In the genomic region with DNA sequence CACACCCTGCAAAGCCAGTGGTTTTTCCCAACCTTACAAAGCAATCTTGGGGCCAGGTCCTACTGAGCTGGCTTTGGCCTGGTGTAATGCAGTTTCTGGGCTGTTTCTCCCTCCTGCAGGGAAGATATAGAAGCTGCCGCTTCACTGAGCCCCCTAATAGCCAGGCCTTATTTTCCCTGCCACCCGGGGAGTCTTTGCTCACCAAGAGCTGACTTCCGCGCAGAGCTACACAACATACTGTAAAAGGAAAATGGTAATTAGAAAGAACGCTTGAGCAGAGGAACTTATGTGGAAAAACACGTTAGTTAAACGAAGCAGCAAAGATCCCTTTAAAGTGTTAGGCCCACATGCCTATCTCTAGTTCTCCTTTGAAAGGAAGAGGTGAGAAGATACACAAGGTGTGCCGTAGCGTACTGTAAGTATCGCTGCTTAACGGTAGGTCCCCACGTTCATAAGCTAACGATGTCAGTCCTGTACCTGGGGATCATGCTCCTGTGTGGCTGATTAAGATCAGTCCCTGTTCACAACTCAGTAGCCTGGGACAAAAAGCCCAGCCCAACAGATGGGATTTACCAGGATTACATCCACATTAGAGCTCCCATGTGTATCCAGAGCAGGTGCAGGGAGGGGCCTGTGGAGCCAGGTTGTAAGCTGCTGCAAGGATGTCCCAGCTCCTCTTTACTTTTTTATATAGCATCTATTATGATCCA, we compare ENCODE assay signal across 23 mouse cellular contexts.
DNase-seq lines count a peak whose midpoint lies in the region; ATAC-seq and TF ChIP-seq lines count a peak whose summit lies in the region.
"Had no signal": no experiment of that assay in that cellular context is flagged by ENCODE, and none has a peak within 500 bp of the region (broad histone marks: within the 10 kb centered on the region; RNA-seq: fewer than 3 reads in every experiment).

No protein-coding gene starts in this region.

- H3K4me3 ChIP-seq in forebrain, embryonic 16.5 days (replicated peaks; ENCODE audit: low read length) = no peak overlapping the region
- H3K4me3 ChIP-seq in forebrain, embryonic 15.5 days = no peak overlapping the region
- no peak overlapping the region for H3K4me3 ChIP-seq in hindbrain, postnatal 0 days (ENCODE audit: low read length)
- no peak overlapping the region for H3K4me3 ChIP-seq in hindbrain, embryonic 11.5 days (ENCODE audit: low read depth, low read length)
- no peak overlapping the region for H3K4me3 ChIP-seq in embryonic facial prominence, embryonic 15.5 days (replicated peaks)
- H3K4me3 ChIP-seq: limb, embryonic 13.5 days; lung, embryonic 15.5 days; midbrain, embryonic 10.5 days had no signal

- DNase-seq in hindbrain, postnatal 0 days (ENCODE audit: low spot score) = peak; percentile 7
- no peak for DNase-seq in hindbrain, embryonic 11.5 days (ENCODE audit: low spot score)
- peak; percentile 51 for DNase-seq in retina, embryonic 14.5 days (ENCODE audit: low spot score)
- DNase-seq in cerebellum, adult 18-20 months = no peak
- DNase-seq: adrenal gland, postnatal 25 days; B cell, adult 2 months; cerebellum, adult 8-10 months; cerebellum, postnatal 25 days; gastrocnemius, postnatal 10 days; heart, postnatal 4 days; kidney, adult 11 months; kidney, postnatal 14 days; layer of hippocampus, adult 9-11 months; right cerebral cortex, postnatal 14 days; thymus, postnatal 4 days had no signal

- H3K36me3 ChIP-seq in forebrain, embryonic 16.5 days (ENCODE audit: control insufficient read depth, insufficient read depth) = no peaks in the 10 kb centered on the region
- no peaks in the 10 kb centered on the region for H3K36me3 ChIP-seq in forebrain, embryonic 15.5 days
- no peaks in the 10 kb centered on the region for H3K36me3 ChIP-seq in hindbrain, postnatal 0 days (ENCODE audit: insufficient read depth, low read length)
- H3K36me3 ChIP-seq in hindbrain, embryonic 11.5 days (ENCODE audit: control insufficient read depth, insufficient read depth, low read length) = no peaks in the 10 kb centered on the region
- H3K36me3 ChIP-seq in embryonic facial prominence, embryonic 15.5 days = no peaks in the 10 kb centered on the region
- H3K36me3 ChIP-seq: limb, embryonic 13.5 days; lung, embryonic 15.5 days; midbrain, embryonic 10.5 days had no signal

- H3K9ac ChIP-seq in forebrain, embryonic 16.5 days (replicated peaks; ENCODE audit: low read depth, low read length) = no peak overlapping the region
- H3K9ac ChIP-seq in forebrain, embryonic 15.5 days (replicated peaks) = no peak overlapping the region
- no peak overlapping the region for H3K9ac ChIP-seq in hindbrain, postnatal 0 days (replicated peaks; ENCODE audit: low read length)
- H3K9ac ChIP-seq in hindbrain, embryonic 11.5 days (ENCODE audit: low read depth, low read length) = no peak overlapping the region
- H3K9ac ChIP-seq in embryonic facial prominence, embryonic 15.5 days = no peak overlapping the region
- H3K9ac ChIP-seq: limb, embryonic 13.5 days; lung, embryonic 15.5 days had no signal

- no peak for TF ChIP-seq CTCF in hindbrain, postnatal 0 days (IDR thresholded peaks at IDR 0.05; ENCODE audit: low read depth)

- ATAC-seq in forebrain, embryonic 16.5 days = peak; percentile 47; the same call in 1 of the 2 replicates
- no peak for ATAC-seq in forebrain, embryonic 15.5 days (replicated peaks)
- ATAC-seq in hindbrain, postnatal 0 days = 0 out of 2 replicates have a peak, but pooled peaks have one; percentile 40
- no peak for ATAC-seq in hindbrain, embryonic 11.5 days (ENCODE audit: low FRiP score)
- ATAC-seq in embryonic facial prominence, embryonic 15.5 days (ENCODE audit: insufficient number of reproducible peaks, low FRiP score, low TSS enrichment, low read depth) = peak; percentile 54; the same call in 1 of the 2 replicates

- H3K4me1 ChIP-seq in forebrain, embryonic 16.5 days (replicated peaks; ENCODE audit: control insufficient read depth, insufficient read depth, low read length) = 0 out of 2 replicates have a peak, but pooled peaks cover 6% of the 10 kb centered on the region
- 0 out of 2 replicates have a peak, but pooled peaks cover 2% of the 10 kb centered on the region for H3K4me1 ChIP-seq in forebrain, embryonic 15.5 days
- no peaks in the 10 kb centered on the region for H3K4me1 ChIP-seq in hindbrain, postnatal 0 days (ENCODE audit: insufficient read depth, low read length)
- no peaks in the 10 kb centered on the region for H3K4me1 ChIP-seq in hindbrain, embryonic 11.5 days (replicated peaks; ENCODE audit: control insufficient read depth, insufficient read depth, low read length)
- H3K4me1 ChIP-seq in embryonic facial prominence, embryonic 15.5 days = no peaks in the 10 kb centered on the region
- H3K4me1 ChIP-seq: limb, embryonic 13.5 days; lung, embryonic 15.5 days had no signal

- 25% methylated on average over 13 of the region's 13 CpGs for WGBS in forebrain, embryonic 16.5 days
- 24% methylated on average over 13 of the region's 13 CpGs for WGBS in forebrain, embryonic 15.5 days
- 44% methylated on average over 13 of the region's 13 CpGs for WGBS in hindbrain, postnatal 0 days
- WGBS in hindbrain, embryonic 11.5 days = 75% methylated on average over 13 of the region's 13 CpGs
- 62% methylated on average over 13 of the region's 13 CpGs for whole genome bisulfite sequencing in embryonic facial prominence, embryonic 15.5 days

- no peaks in the 10 kb centered on the region for H3K9me3 ChIP-seq in forebrain, embryonic 16.5 days (ENCODE audit: control insufficient read depth, low read length)
- H3K9me3 ChIP-seq in forebrain, embryonic 15.5 days = no peaks in the 10 kb centered on the region
- H3K9me3 ChIP-seq in hindbrain, postnatal 0 days (ENCODE audit: low read length) = no peaks in the 10 kb centered on the region
- H3K9me3 ChIP-seq in hindbrain, embryonic 11.5 days (ENCODE audit: control insufficient read depth, low read length) = no peaks in the 10 kb centered on the region
- no peaks in the 10 kb centered on the region for H3K9me3 ChIP-seq in embryonic facial prominence, embryonic 15.5 days (replicated peaks)
- H3K9me3 ChIP-seq: limb, embryonic 13.5 days; lung, embryonic 15.5 days; midbrain, embryonic 10.5 days had no signal

- H3K27me3 ChIP-seq in forebrain, embryonic 16.5 days (replicated peaks; ENCODE audit: control insufficient read depth, insufficient read depth, low read length) = no peaks in the 10 kb centered on the region
- no peaks in the 10 kb centered on the region for H3K27me3 ChIP-seq in forebrain, embryonic 15.5 days
- no peaks in the 10 kb centered on the region for H3K27me3 ChIP-seq in hindbrain, postnatal 0 days (ENCODE audit: insufficient read depth, low read length)
- no peaks in the 10 kb centered on the region for H3K27me3 ChIP-seq in hindbrain, embryonic 11.5 days (ENCODE audit: control insufficient read depth, insufficient read depth, low read length)
- no peaks in the 10 kb centered on the region for H3K27me3 ChIP-seq in embryonic facial prominence, embryonic 15.5 days
- H3K27me3 ChIP-seq: limb, embryonic 13.5 days; lung, embryonic 15.5 days had no signal

- H3K4me2 ChIP-seq in forebrain, embryonic 16.5 days (ENCODE audit: low read length) = no peak overlapping the region
- no peak overlapping the region for H3K4me2 ChIP-seq in forebrain, embryonic 15.5 days (replicated peaks)
- H3K4me2 ChIP-seq in hindbrain, postnatal 0 days (ENCODE audit: low read depth, low read length) = no peak overlapping the region
- H3K4me2 ChIP-seq in hindbrain, embryonic 11.5 days (replicated peaks; ENCODE audit: low read depth, low read length) = no peak overlapping the region
- H3K4me2 ChIP-seq in embryonic facial prominence, embryonic 15.5 days (replicated peaks) = no peak overlapping the region
- H3K4me2 ChIP-seq: heart, embryonic 11.5 days; limb, embryonic 13.5 days; liver, embryonic 11.5 days; lung, embryonic 15.5 days had no signal

- H3K27ac ChIP-seq in forebrain, embryonic 16.5 days (ENCODE audit: low read length) = no peak overlapping the region
- H3K27ac ChIP-seq in forebrain, embryonic 15.5 days (replicated peaks) = no peak overlapping the region
- H3K27ac ChIP-seq in hindbrain, postnatal 0 days = no peak overlapping the region
- H3K27ac ChIP-seq in hindbrain, embryonic 11.5 days (ENCODE audit: low read depth, low read length) = no peak overlapping the region
- no peak overlapping the region for H3K27ac ChIP-seq in embryonic facial prominence, embryonic 15.5 days (replicated peaks)
- H3K27ac ChIP-seq: limb, embryonic 13.5 days; lung, embryonic 15.5 days; midbrain, embryonic 10.5 days had no signal

Comparison
In these comparisons a context has a peak if more than half of its experiments do, and no peak if none do; other contexts are left out.
1. ATAC-seq: peak in forebrain, embryonic 16.5 days (single experiment), hindbrain, postnatal 0 days (single experiment) and embryonic facial prominence, embryonic 15.5 days (single experiment); none in forebrain, embryonic 15.5 days (single experiment) and hindbrain, embryonic 11.5 days (single experiment).
2. DNase-seq: peak in hindbrain, postnatal 0 days (single experiment) and retina, embryonic 14.5 days (single experiment); none in hindbrain, embryonic 11.5 days (single experiment) and cerebellum, adult 18-20 months (0 of 2).